Mouse (Mus musculus): Measurements from ENCODE around the gene Soat2. TPM values are rescaled to one million over a fixed set of nuclear protein-coding genes. Genes with fewer than 3 reads are reported as not detected.

The Soat2 gene
- 0.20 and 0.27 TPM in 2 replicates for polyA plus RNA-seq (2015; fragmentation: Nextera tagmentation; extraction: Ambion mirVana)

- 48% methylated on average over 20 of the region's 20 CpGs for WGBS
- no peak within 1 kb of the TSS for H3K4me2 ChIP-seq (replicated peaks)
- H3K9ac ChIP-seq = no peak within 1 kb of the TSS
- H3K36me3 ChIP-seq = no peaks in the 10 kb centered on the region
- H3K9me3 ChIP-seq = no peaks in the 10 kb centered on the region
- peaks cover 8% of the 10 kb centered on the region for H3K27me3 ChIP-seq
- peaks cover 5% of the 10 kb centered on the region; the same call in 1 of the 2 replicates for H3K4me1 ChIP-seq
- H3K27ac ChIP-seq = no peak within 1 kb of the TSS
- ATAC-seq (ENCODE audit: low FRiP score, low read depth) = no peak
- no peak within 1 kb of the TSS for H3K4me3 ChIP-seq
Observed at GRCm38 (mm10) chr15:102150301-102151135, at the start of gene Soat2. Gene Soat2, plus strand, starts transcription at chr15:102150526.

- 24% methylated on average over 10 of the region's 10 CpGs for WGBS
- Histone ChIP-seq H3K36me3 (peaks cover 25% of the 10 kb centered on the region), H3K27ac (peak overlapping the region; percentile 98), H3K9ac (peak overlapping the region; percentile 78), H3K4me1 (peaks cover 85% of the 10 kb centered on the region), H3K4me3 (peak overlapping the region; percentile 61), H3K27me3 (0 out of 2 replicates have a peak, but pooled peaks cover 2% of the 10 kb centered on the region), H3K9me3 (no peaks in the 10 kb centered on the region), H3K4me2 (replicated peaks) (peak overlapping the region; percentile 83)
- peak; percentile 66 for ATAC-seq (ENCODE audit: low FRiP score, low read depth)
Observed at GRCm38 (mm10) chr15:102100996-102101671, 49.2 kb upstream of the Soat2 start.

- no peak for ATAC-seq (ENCODE audit: low FRiP score, low read depth)
- Histone ChIP-seq H3K4me1 (peaks cover 92% of the 10 kb centered on the region), H3K9me3 (no peaks in the 10 kb centered on the region), H3K36me3 (peaks cover 21% of the 10 kb centered on the region), H3K9ac (peak overlapping the region; percentile 79), H3K4me3 (peak overlapping the region; percentile 61), H3K27me3 (peaks cover 6% of the 10 kb centered on the region; the same call in 1 of the 2 replicates), H3K4me2 (replicated peaks) (peak overlapping the region; percentile 83), H3K27ac (peak overlapping the region; percentile 98)
- WGBS = 32% methylated on average over 11 of the region's 11 CpGs
Observed at GRCm38 (mm10) chr15:102101672-102102541, 48.4 kb upstream of the Soat2 start.

GRCm38 (mm10) chr15:102102548-102103121, 47.7 kb upstream of the Soat2 start:
- Histone ChIP-seq H3K9ac (peak overlapping the region; percentile 79), H3K4me1 (peaks cover 93% of the 10 kb centered on the region), H3K27me3 (peaks cover 9% of the 10 kb centered on the region; the same call in 1 of the 2 replicates), H3K27ac (peak overlapping the region; percentile 98), H3K4me2 (replicated peaks) (peak overlapping the region; percentile 83), H3K4me3 (peak overlapping the region; percentile 61), H3K36me3 (peaks cover 20% of the 10 kb centered on the region), H3K9me3 (no peaks in the 10 kb centered on the region)
- no peak for ATAC-seq (ENCODE audit: low FRiP score, low read depth)
- WGBS = 8% methylated on average over 4 of the region's 6 CpGs

GRCm38 (mm10) chr15:102103371-102103946, 46.9 kb upstream of the Soat2 start:
- Histone ChIP-seq H3K9ac (peak overlapping the region; percentile 79), H3K9me3 (no peaks in the 10 kb centered on the region), H3K27me3 (peaks cover 9% of the 10 kb centered on the region; the same call in 1 of the 2 replicates), H3K36me3 (peaks cover 20% of the 10 kb centered on the region), H3K27ac (peak overlapping the region; percentile 98), H3K4me3 (peak overlapping the region; percentile 61), H3K4me1 (peaks cover 93% of the 10 kb centered on the region), H3K4me2 (replicated peaks) (peak overlapping the region; percentile 83)
- ATAC-seq (ENCODE audit: low FRiP score, low read depth) = no peak
- WGBS = 5% methylated on average over 14 of the region's 14 CpGs

- ATAC-seq (ENCODE audit: low FRiP score, low read depth) = no peak
- WGBS = 26% methylated on average over 12 of the region's 12 CpGs
- H3K36me3 ChIP-seq = peaks cover 26% of the 10 kb centered on the region
Observed at GRCm38 (mm10) chr15:102103947-102104555, 46.3 kb upstream of the Soat2 start.

GRCm38 (mm10) chr15:102105360-102105759, 45.0 kb upstream of the Soat2 start:
- Histone ChIP-seq H3K4me1 (peaks cover 88% of the 10 kb centered on the region), H3K27ac (peak overlapping the region; percentile 98), H3K9ac (no peak overlapping the region; the same call in 1 of the 2 replicates), H3K4me3 (peak overlapping the region; percentile 46; the same call in 1 of the 2 replicates), H3K27me3 (peaks cover 9% of the 10 kb centered on the region; the same call in 1 of the 2 replicates), H3K9me3 (no peaks in the 10 kb centered on the region), H3K36me3 (peaks cover 39% of the 10 kb centered on the region), H3K4me2 (replicated peaks) (peak overlapping the region; percentile 83)
- WGBS = 63% methylated on average over 5 of the region's 5 CpGs
- ATAC-seq (ENCODE audit: low FRiP score, low read depth) = 0 out of 2 replicates have a peak, but pooled peaks have one; percentile 0

More at GRCm38 (mm10) chr15:102103947-102104555, 46.3 kb upstream of the Soat2 start:
- Histone ChIP-seq H3K4me3 (peak overlapping the region; percentile 61), H3K4me2 (replicated peaks) (peak overlapping the region; percentile 83), H3K9me3 (no peaks in the 10 kb centered on the region), H3K9ac (peak overlapping the region; percentile 79), H3K4me1 (peaks cover 93% of the 10 kb centered on the region), H3K27me3 (peaks cover 9% of the 10 kb centered on the region; the same call in 1 of the 2 replicates), H3K27ac (peak overlapping the region; percentile 98)

- peaks cover 9% of the 10 kb centered on the region; the same call in 1 of the 2 replicates for H3K27me3 ChIP-seq
- H3K4me1 ChIP-seq = peaks cover 83% of the 10 kb centered on the region
- H3K36me3 ChIP-seq = peaks cover 46% of the 10 kb centered on the region
- H3K4me3 ChIP-seq = peak overlapping the region; percentile 46
- no peaks in the 10 kb centered on the region for H3K9me3 ChIP-seq
- peak overlapping the region; percentile 83 for H3K4me2 ChIP-seq (replicated peaks)
- peak overlapping the region; percentile 98 for H3K27ac ChIP-seq
- peak overlapping the region; percentile 46 for H3K9ac ChIP-seq
- ATAC-seq (ENCODE audit: low FRiP score, low read depth) = peak; percentile 34
- 26% methylated on average over 18 of the region's 18 CpGs for WGBS
Observed at GRCm38 (mm10) chr15:102105764-102106730, 44.3 kb upstream of the Soat2 start.

GRCm38 (mm10) chr15:102106754-102107456, 43.4 kb upstream of the Soat2 start:
- Histone ChIP-seq H3K27me3 (peaks cover 9% of the 10 kb centered on the region; the same call in 1 of the 2 replicates), H3K9ac (peak overlapping the region; percentile 46), H3K4me2 (replicated peaks) (peak overlapping the region; percentile 83), H3K4me1 (peaks cover 74% of the 10 kb centered on the region), H3K27ac (peak overlapping the region; percentile 83; the same call in 1 of the 2 replicates), H3K9me3 (no peaks in the 10 kb centered on the region), H3K4me3 (peak overlapping the region; percentile 46), H3K36me3 (peaks cover 55% of the 10 kb centered on the region)
- 8% methylated on average over 38 of the region's 38 CpGs for WGBS
- ATAC-seq (ENCODE audit: low FRiP score, low read depth) = no peak
